Comparison of ENCODE assay signal across 16 mouse cellular contexts in the genomic region with DNA sequence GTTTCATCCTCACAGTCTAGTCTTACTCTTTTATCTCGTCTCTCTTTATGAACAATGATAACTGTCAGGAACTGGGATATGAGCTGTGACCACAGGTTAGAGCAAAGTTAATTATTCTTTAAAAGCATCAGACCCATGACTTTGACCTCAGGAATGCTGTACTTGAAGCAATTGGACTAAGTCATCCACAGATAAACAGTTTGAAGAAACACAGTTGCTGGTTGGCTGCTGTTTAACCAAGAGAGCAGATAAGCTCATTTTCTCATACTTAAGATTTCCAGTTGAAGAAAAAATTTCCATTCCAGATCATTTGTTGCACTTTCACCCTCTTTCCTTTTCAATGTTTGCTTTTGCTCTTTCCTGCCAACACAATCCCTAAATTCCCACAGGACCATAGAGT.
DNase-seq lines count a peak whose midpoint lies in the region; ATAC-seq and TF ChIP-seq lines count a peak whose summit lies in the region.
"Had no signal": no experiment of that assay in that cellular context is flagged by ENCODE, and none has a peak within 500 bp of the region (broad histone marks: within the 10 kb centered on the region; RNA-seq: fewer than 3 reads in every experiment).

No protein-coding gene starts in this region.

- ATAC-seq in kidney, embryonic 16.5 days (ENCODE audit: low FRiP score, low TSS enrichment), result peak; percentile 87

- no peak for TF ChIP-seq POLR2A in liver, adult 2 months (IDR thresholded peaks at IDR 0.05; ENCODE audit: extremely low read depth, insufficient read depth, low read length)

- no peak overlapping the region for H3K9ac ChIP-seq in liver, adult 2 months (ENCODE audit: low read depth, low read length)
- H3K9ac ChIP-seq in kidney, embryonic 16.5 days (replicated peaks; ENCODE audit: low read length), result no peak overlapping the region
- H3K9ac ChIP-seq: hindbrain, embryonic 15.5 days; liver, embryonic 13.5 days; neural tube, embryonic 12.5 days had no signal

- no peak overlapping the region for H3K27ac ChIP-seq in liver, adult 2 months (replicated peaks; ENCODE audit: insufficient read depth, low read depth, low read length)
- peak overlapping the region; percentile 71 for H3K27ac ChIP-seq in kidney, embryonic 16.5 days (ENCODE audit: low read length)
- H3K27ac ChIP-seq: forebrain, embryonic 10.5 days; hindbrain, embryonic 15.5 days; liver, embryonic 13.5 days; neural tube, embryonic 12.5 days had no signal

- intact Hi-C loops in heart, postnatal 25 days (cut with DNase I), result no loop called here
- intact Hi-C loops in left cerebral cortex, postnatal 4 days (cut with DNase I), result no loop called here

- H3K79me2 ChIP-seq in liver, adult 2 months (ENCODE audit: control insufficient read depth, insufficient read depth, low read length), result no peaks in the 10 kb centered on the region

- no peak for TF ChIP-seq CTCF in liver, adult 2 months (IDR thresholded peaks at IDR 0.05; ENCODE audit: low read depth, low read length)

- 8% methylated on average over 1 of the region's 1 CpGs for WGBS in liver, adult 2 months
- 4% methylated on average over 1 of the region's 1 CpGs for WGBS in kidney, embryonic 16.5 days

- peak; percentile 4 for DNase-seq in heart, adult 8-10 months (ENCODE audit: low spot score)
- DNase-seq in heart, postnatal 25 days (ENCODE audit: low spot score), result no peak
- DNase-seq in liver, adult 2 months (ENCODE audit: extremely low read depth, low read depth, low spot score), result peak; percentile 72
- no peak for DNase-seq in liver
- peak; percentile 17 for DNase-seq in fibroblast of lung, adult 2 months (ENCODE audit: low read depth)
- DNase-seq in cerebellum, adult 18-20 months, result no peak
- no peak for DNase-seq in left cerebral cortex, postnatal 4 days
- DNase-seq: adrenal gland, adult 8-10 months; cerebellum, adult 9-11 months; liver, embryonic 13.5 days; thymus, postnatal 14 days had no signal

- no peaks in the 10 kb centered on the region; the same call in 1 of the 2 replicates for H3K4me1 ChIP-seq in liver, adult 2 months (ENCODE audit: control insufficient read depth, insufficient read depth, low read length)
- H3K4me1 ChIP-seq in kidney, embryonic 16.5 days (ENCODE audit: insufficient read depth, low read length), result no peaks in the 10 kb centered on the region
- H3K4me1 ChIP-seq: forebrain, embryonic 10.5 days; hindbrain, embryonic 15.5 days; liver, embryonic 13.5 days; megakaryocyte, embryonic 14.5 days; neural tube, embryonic 12.5 days had no signal

- H3K9me3 ChIP-seq in kidney, embryonic 16.5 days (ENCODE audit: low read length), result no peaks in the 10 kb centered on the region
- H3K9me3 ChIP-seq: forebrain, embryonic 10.5 days; hindbrain, embryonic 15.5 days; liver, embryonic 13.5 days; neural tube, embryonic 12.5 days had no signal

- H3K27me3 ChIP-seq in liver, adult 2 months (ENCODE audit: control insufficient read depth, insufficient read depth, low read length), result no peaks in the 10 kb centered on the region
- no peaks in the 10 kb centered on the region for H3K27me3 ChIP-seq in kidney, embryonic 16.5 days (ENCODE audit: insufficient read depth, low read length)
- H3K27me3 ChIP-seq: hindbrain, embryonic 15.5 days; liver, embryonic 13.5 days; megakaryocyte, embryonic 14.5 days; neural tube, embryonic 12.5 days had no signal

- H3K4me3 ChIP-seq in liver, adult 2 months (ENCODE audit: insufficient read depth, low read depth, low read length), result no peak overlapping the region
- no peak overlapping the region for H3K4me3 ChIP-seq in kidney, embryonic 16.5 days (ENCODE audit: low read length)
- H3K4me3 ChIP-seq: forebrain, embryonic 10.5 days; hindbrain, embryonic 15.5 days; liver, embryonic 13.5 days; megakaryocyte, embryonic 14.5 days; neural tube, embryonic 12.5 days had no signal

- no peaks in the 10 kb centered on the region for H3K36me3 ChIP-seq in liver, adult 2 months (ENCODE audit: control insufficient read depth, insufficient read depth, low read length)
- no peaks in the 10 kb centered on the region for H3K36me3 ChIP-seq in kidney, embryonic 16.5 days (ENCODE audit: insufficient read depth, low read length)
- H3K36me3 ChIP-seq: forebrain, embryonic 10.5 days; hindbrain, embryonic 15.5 days; liver, embryonic 13.5 days; neural tube, embryonic 12.5 days had no signal

- H3K4me2 ChIP-seq in kidney, embryonic 16.5 days (replicated peaks; ENCODE audit: low read depth, low read length), result no peak overlapping the region
- H3K4me2 ChIP-seq: hindbrain, embryonic 15.5 days; liver, embryonic 13.5 days; neural tube, embryonic 12.5 days had no signal

Comparison
In these comparisons a context has a peak if more than half of its experiments do, and no peak if none do; other contexts are left out.
1. DNase-seq: peak in heart, adult 8-10 months (single experiment), liver, adult 2 months (single experiment) and fibroblast of lung, adult 2 months (single experiment); none in heart, postnatal 25 days (single experiment), liver (single experiment), cerebellum, adult 18-20 months (0 of 2) and left cerebral cortex, postnatal 4 days (single experiment).